Mouse (Mus musculus): ENCODE results near the gene Pnkd.

Gene Pnkd

DNA sequence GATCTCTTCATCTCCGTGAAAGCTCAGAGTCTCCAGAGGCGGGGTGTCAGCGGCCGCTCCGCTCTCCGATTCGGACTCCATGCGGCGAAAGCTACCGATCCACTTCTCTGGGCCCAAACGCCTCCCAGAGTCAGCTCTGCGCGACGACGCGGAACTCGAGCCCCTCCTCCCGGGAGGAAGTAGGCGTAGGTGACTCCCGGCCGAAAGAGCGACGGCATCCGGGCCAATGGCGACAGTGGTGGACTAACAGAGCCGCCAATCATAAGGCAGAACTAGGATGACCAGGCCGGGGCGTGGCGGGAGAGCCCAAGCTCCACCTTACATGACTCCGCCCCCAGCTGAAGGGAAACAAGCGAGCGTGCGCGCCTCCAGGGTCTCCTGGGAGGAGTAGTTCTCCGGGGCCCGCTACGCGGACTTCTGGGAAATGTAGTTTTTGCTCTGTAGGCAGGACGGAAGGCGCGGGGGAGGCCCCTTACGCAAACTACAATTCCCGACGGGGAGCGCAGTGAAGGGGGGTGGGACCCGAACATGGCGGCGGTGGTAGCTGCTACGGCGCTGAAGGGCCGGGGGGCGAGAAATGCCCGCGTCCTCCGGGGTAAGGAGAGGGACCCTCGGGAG lies at the start of gene Pnkd, which contains the start of gene Aamp:
Gene Pnkd (plus strand): TSS at position 388 of the 618 bp plus-strand sequence.
Gene Aamp (minus strand): TSS at position 196 of the 618 bp plus-strand sequence.
- DNase-seq: peak; percentile 99

DNA sequence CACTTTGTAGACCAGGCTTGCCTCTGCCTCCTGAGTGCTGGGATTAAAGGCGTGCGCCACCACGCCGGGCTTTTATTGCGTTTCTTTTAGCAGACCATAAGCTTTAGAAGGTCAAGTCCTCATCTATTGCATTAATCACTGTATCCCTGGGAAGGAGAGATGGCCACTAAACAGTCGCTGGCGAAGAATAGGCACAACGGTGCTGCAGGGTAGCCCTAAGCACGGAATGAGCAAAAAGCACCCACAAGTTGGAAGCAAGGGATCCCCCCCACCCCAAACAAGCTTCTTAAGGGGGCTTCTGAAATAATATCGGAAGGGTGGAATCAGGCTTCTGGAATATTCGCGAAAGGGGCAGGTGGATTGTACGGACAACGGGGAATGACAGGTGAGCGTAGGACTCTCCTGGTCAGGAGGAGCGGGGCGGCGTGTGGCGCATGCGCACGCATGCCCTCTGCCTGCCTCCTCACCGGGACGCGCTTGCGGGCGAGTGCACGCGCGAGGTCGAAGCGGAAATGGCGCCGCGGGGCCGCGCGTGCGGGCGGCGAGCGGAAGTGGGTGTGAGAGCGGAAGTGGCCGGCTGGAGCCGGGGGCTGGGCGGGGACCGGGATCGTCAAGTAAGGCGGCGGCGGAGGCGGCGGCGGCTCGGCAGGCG lies 48.7 kb upstream of the Pnkd start, which contains the start of gene Arpc2:
Gene Arpc2 (plus strand): TSS at position 147 of the 652 bp plus-strand sequence.
- DNase-seq: peak; percentile 96

GRCm38 (mm10) chr1:74236590-74237317 lies 48.0 kb upstream of the Pnkd start:
- DNase-seq: no peak

DNA sequence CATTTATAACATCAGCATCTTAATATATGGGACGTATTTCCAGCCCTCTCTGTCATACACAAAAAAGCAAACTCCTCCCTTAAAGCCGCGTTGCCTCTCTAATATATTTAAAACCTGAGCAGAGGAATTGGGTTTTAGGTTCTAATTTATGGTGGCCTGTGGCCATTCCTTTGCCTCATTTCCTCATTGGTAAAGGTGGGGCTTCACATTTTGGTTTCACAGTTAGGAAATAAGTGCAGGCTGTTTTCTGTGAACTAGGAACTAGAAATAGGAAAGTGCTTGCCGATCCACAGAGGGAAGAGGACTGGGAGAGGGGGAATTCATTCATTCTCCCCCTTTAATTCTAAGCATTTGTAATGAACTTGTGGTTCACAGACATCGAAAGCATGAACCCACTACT lies 47.1 kb upstream of the Pnkd start:
- no peak for DNase-seq

DNA sequence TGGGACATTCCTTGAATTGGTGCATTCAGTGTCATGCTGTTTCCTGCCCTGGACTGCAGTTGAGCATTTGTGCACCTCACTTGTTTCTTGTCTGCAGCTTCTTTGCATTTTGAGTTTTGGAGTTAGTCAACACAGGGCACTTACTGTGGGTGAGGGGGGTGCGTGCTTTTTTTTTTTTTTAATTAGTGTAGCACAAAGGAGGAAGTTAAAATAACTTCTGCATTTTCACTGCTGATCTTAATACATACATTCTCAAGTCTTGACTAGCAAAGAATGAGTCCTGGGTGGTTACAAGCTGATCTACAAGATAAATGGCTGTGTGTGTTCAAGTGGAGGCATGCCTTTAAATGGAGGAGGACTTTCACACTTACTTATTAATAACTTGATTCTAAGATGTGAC lies 46.6 kb upstream of the Pnkd start:
- no peak for DNase-seq

- no peak for DNase-seq
These were observed 45.6 kb upstream of the Pnkd start for GRCm38 (mm10) chr1:74239162-74239561.

DNA sequence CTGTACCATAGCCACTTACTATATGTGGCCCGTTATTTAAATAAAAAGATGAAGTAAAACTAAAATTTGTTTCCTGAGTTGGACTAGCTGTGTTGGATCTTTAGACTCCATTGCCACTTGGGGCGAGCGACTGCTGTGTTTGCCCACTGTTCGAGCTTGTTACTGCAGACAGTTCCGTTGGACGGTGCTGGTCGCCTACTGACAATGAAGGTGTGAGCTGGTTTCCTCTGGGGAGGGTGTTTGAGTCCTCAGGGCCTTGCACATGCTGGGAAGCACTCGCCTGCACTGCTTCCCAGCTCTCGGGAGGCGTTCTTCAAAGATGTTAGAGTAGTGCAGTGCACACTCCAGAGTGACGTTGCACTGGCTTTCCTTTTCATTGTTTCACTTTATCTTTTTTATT lies 45.1 kb upstream of the Pnkd start:
- DNase-seq: no peak

- no peak for DNase-seq
These were observed 44.4 kb upstream of the Pnkd start for GRCm38 (mm10) chr1:74240311-74240710.

DNA sequence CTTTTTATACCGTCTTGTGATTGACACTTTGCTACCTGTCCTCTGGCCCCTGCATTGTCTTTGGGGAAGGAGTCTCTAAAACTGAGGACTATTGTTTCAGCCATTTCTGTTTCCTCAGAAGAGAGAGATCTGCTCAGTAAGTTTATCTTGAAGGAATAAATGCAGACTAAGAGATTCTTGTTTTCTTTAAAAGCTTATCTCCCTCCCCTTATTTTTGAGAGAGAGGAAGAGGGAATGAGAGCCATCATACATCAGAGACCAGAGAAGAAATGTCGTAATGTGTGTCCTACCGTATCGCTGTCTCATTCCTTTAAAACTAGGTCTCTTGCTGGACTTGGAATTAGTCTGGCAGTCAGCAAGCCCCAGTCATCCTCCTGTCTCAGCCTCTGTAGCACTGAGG lies 43.9 kb upstream of the Pnkd start:
- no peak for DNase-seq

DNA sequence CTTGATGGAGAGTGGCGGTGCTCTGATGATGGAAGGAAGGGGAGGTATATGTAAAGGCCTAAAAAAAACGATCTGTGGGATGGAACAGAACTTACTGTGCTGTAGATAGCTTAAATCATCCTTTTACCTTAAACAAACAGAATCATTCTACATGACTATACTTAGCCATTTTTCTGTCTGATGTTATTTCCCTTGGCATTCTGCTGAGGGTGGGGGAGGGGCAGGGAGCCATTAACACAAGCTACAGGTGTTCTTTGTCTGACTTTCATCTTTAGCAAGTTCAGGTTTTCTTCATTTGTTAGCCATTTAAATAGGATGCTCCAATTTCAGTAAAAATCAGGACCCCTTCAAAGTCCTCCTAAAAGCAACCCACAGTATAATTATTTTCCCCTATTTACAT lies 39.2 kb upstream of the Pnkd start:
- no peak for DNase-seq

DNA sequence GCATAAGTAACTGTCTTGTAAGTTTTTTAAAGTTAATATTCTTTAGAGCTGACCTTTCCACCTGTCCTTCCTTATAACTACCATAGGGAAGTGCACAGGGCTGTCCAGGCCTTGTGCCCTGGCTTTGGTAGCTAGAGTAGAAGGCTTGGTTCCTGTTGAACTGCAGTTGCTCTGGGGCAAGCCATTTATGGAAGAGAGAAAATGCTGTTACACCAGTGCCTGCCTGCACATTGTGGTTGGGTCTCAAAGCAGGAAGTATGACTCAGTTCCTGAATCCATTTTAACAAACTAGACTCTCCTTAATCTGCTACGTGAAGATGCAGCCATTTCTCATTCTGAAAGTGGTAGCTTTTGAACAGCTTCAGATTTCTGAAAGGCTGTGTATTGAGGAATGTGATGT lies 35.9 kb upstream of the Pnkd start:
- no peak for DNase-seq

DNA sequence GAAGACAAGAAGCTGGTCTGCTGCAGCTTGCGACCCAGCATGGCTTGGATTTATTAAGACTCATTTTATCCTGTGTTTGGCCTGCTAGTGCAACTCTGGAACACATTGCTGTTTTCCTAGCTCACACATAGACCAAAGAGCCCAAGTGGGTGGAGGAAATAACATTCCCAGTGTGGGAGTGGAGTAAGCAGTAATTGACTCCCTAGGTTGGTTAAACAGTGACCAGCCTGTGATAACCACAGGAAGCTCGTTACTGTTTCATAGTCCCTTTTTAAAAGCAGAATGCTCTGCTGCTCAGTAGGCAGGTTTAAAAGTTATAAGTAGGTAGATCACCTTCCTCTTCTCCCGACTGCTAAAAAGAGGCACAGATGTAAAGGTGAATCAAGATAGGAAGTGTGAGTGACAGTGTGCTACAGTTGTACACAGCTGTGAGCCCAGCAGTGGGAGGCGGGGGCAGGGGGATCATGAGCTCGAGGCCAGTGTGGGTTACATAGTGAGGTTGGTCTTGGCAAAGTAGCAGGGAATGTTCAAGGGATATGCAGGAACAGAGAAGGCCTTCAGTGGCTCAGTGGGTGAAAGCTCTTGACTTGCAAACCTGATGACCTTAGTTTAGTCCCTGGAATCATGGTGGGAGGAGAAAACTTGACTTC lies 35.3 kb upstream of the Pnkd start:
- no peak for DNase-seq

DNA sequence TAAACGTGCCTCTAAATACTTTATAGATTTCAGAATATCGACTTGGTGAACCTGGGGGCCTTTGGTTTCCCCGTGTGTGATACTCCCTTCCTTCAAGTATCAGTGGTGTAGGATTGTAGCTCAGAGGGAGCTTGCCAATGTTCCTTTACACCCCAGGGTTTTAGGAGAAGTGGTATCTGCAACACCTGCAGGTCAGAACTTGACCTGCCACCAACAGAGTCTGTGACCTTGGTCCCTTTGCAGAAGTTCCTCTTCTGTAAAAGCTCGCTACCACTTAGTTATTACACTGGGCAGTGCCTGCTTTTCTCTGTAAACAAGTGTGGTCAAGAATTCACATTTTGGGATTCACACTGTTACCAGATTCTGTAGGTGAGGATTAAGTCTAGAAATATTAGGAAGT lies 34.6 kb upstream of the Pnkd start:
- DNase-seq: no peak

DNA sequence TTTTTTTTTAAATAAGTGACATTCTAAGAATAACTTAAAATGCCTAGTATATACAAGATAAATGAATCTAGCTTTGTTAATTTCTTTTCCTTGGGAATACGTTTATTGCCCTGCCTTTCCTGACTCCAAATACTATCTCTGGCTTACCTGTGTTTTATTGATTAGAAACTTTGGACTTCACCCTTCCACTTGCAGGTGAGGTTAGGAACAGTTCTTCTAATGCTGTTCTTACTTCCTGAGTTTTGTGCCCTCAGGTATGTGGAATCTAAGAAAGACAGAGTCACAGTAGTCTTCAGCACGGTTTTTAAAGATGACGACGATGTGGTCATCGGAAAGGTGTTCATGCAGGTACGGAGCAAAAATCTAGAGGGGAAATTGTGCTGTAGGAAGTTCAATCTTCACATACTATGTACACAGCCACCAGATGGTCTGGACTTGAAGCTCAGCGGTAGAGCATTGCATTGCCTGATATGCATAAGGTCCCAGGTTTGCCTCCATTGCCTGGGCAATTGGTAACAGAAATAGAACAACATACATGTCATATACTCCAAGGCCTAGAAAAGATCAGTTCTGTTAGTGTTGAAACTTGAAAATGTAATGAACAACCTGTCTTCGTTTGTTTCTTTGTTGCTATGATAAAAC lies 28.9 kb upstream of the Pnkd start:
- no peak for DNase-seq

GRCm38 (mm10) chr1:74256782-74257181 lies 27.9 kb upstream of the Pnkd start:
- DNase-seq: no peak

- DNase-seq: no peak
These were observed 22.2 kb upstream of the Pnkd start for GRCm38 (mm10) chr1:74262510-74262909.

GRCm38 (mm10) chr1:74268750-74269149 lies 16.0 kb upstream of the Pnkd start:
- no peak for DNase-seq

DNA sequence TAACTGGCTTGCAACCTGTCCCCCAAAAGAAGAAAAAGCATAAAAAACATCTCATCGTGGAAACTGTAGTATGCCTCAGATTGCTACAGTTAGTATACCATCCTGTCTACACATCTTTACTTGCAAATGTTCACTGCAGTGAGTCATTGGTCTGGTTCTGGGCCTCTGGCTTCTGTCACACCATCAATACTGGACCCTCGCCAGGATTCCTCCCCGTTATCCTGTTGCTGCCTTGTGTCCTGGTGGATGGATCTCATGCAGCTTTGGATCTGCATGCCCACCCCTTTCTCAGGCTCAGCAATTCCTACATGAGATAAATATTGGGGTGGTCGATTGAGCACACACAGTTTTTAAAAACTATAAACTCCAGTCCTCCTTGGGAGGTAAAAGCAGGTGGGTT lies 13.1 kb upstream of the Pnkd start:
- DNase-seq: no peak

DNA sequence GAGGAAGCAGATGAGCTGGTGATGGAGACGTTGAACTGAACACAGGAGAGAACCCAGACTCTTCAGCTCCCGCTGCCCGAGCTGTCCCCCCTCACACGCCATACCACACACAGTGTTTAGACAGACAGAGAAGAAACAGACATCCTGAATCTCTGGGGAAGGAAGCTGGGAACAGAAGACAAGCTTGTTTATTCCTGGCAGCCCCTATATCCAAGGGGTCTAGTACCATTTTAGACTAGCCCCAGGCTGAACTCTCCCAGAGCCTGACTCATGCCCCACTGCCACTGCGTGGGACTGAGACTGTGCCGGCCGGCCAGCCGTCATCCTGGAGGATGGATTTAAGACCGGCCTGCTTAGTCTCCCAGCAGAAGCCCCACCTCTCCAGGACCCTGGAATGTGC lies 9.7 kb upstream of the Pnkd start:
- no peak for DNase-seq

GRCm38 (mm10) chr1:74277041-74277440 lies 7.7 kb upstream of the Pnkd start:
- no peak for DNase-seq

GRCm38 (mm10) chr1:74277883-74278537 lies 6.7 kb upstream of the Pnkd start:
- no peak for DNase-seq

GRCm38 (mm10) chr1:74278538-74278937 lies 6.2 kb upstream of the Pnkd start, which contains the start of gene Gpbar1:
Gene Gpbar1 (plus strand): TSS chr1:74278550.
- peak; percentile 2 for DNase-seq

Measured in cerebellum, adult 8-10 months (tissue).